Mouse (Mus musculus) small intestine, adult 2 months (tissue): ENCODE results near the gene Sult3a2.
"Not testable (repeated sequence)": the region's sequence is repeated elsewhere in the genome, so short reads cannot be mapped to it uniquely, and the experiment has no call there.

Experiments used
- CTCF ChIP-seq: fragments of 200-500 bp; IDR thresholded peaks from 2 replicates; pipeline ENCODE4 v1.5.1; 2012; ENCODE audit warnings: low read depth, mild to moderate bottlenecking, control low read depth, inconsistent platforms, low read length, moderate library complexity, mixed read lengths; ENCODE audit not compliant: insufficient replicate concordance, insufficient read length; ENCODE audit errors: extremely low read depth
- POLR2A ChIP-seq: fragments of 200-500 bp; IDR thresholded peaks from 2 replicates; pipeline ENCODE4 v1.6.1; 2012; ENCODE audit warnings: low read depth, mild to moderate bottlenecking, control low read depth, inconsistent platforms, low read length, moderate library complexity

GRCm38 (mm10) chr10:33797221-33797949 is 10.9 kb upstream of the Sult3a2 start:
- not testable (repeated sequence) for TF ChIP-seq CTCF, POLR2A
